Mouse (Mus musculus): Measurements from ENCODE around the gene Gnao1. TPM values are rescaled to one million over a fixed set of nuclear protein-coding genes. Genes with fewer than 3 reads are reported as not detected.

The Gnao1 gene
- polyA plus RNA-seq, 2 experiments from 2014 or later, result 1.0 TPM; not detected in 1

DNA sequence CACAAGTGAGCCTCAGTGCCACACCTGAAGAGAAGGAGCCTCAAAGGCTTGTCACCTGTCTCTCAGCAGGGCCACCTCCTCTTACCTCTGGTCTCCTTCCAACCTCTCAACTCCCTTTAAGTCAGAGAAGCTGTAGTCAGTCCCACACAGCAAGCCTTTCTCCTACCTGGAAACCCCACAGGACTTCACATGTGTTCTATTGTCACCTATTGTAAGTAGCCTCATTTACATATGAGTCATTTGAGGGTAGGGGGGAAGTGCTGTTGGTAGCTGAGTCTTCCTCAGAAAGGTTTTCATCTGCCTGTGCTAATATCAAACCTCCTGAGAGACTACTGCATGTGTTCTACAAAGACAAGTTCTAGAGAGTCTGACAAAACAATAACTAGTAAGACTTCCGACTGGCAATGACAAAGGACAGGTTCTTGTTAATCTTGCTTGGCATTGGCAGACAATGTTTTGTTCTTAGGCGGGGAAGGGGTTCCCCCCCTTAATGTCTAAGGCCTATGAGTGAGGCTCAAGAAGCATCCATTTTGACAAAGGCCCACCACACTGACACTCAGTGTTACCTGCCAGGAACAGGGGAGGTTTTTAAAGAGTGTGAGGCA lies 200.4 kb downstream of the Gnao1 start:
- ATAC-seq, result peak; percentile 47

DNA sequence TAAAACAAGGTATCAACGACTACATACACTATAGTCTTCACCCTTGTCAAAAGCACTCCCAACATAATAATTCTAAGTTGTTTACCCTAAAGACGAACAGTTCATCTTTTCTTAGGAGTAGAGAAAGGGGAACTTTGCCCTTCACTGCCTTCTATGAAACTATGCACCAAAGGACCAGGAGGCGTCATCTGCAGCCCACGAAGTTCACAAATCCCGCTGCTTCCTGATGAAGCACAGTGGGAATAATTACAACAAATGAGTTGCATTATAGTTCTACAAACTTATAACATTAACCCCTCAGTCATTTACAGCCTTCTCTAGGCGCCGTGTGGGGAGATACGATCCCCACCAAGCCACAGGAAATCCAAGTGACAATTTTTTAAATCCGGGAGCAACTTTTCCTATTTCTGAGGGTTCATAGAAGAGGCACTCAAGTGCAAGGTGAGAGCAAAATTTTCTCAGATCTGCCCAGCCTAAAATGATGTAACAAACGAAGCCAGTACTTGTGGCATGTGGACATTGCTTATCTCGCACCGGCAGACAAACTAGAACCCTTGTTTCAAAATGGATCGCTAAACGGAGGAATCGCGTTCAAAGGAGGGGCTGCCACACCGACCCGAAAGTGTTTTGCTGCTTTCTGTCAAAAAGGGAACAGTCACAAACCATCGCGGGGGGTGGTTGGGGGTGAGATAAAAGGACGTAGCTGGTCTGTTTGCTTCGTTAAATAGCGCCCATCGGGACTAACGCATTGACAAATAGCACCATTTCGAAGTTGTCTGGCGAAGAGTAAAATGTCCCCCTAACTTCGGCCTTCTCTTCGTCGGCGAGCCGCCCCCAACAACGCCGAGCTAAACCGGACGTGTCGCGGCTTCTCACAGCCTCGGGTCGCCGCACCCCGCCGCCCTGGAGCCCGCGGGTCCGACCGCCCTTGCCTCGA lies 201.6 kb downstream of the Gnao1 start:
- no peak for ATAC-seq

DNA sequence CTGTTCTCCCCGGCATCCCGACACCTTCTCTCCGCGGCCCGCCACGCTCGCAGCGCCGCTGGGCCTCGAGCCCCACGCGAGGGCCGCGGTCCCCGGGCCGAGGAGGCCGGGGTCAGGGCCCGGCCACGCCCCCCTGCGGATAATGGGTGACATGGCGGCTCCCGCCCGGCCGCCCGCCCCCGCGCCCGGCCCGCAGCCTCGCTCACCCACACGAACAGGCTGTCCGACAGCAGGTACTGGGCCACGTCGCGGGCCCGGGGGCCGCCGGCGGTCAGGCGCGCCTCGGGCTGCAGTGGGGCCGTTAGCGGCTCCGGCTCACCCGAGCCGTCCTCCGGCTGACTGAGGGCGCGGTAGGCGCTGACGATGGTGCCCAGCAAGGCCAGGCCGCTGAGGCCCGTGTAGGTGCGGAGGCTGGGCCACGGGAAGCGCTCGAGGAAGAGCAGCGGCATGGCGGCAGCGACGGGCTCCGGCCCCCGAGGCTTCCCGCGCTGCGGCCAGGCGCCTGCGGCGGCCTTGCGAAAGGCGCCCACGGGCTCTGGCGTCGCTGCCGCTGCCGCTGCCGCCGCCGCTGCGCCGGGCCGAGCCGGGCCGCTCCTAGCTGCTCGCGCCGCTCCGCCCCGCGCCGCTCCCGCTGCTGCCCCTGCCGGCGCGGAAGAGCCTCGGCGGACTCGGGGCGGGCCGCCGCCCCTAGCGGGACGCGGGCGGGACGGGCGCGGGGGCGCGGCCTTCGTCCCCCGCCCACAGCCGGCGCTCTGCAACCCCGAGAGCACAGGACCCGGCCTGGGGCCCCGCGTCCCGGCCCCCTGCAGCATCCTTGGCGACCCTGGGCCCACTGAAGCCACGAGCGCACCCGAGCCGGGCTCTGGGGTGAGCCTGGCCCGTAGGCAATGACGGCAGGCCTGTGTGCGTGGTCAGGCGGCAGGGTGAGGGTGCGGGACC lies 202.5 kb downstream of the Gnao1 start, which contains the start of gene Amfr:
Amfr (minus strand) TSS at position 830 of the 939 bp plus-strand sequence.
- peak; percentile 70 for ATAC-seq

DNA sequence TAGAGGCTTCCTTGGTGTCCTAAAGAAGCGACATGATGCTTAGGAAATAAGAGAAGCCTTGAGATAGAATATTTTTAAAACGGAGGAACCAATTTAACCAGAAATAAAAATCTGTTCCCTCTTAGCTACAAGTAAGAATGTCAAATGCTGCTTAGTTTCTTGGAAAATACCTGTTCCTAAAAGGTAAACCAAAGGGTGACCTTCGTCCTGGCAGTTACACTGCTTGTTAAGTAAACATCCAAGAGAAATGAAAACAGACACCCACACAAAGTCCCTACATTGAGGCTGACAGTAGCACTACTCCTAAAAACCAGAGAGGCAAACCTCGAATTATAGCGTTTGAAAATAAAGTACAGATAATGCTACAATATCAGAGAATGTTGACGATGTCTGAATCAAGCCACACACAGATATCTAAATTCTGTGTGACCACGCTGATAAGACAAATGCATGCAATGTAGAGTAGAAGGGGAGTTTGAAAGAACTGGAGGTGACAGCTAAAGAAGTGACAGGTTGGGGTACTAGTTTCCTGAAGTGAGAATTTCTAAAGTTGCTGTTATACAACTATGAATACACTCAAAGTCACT lies 203.4 kb downstream of the Gnao1 start:
- no peak for ATAC-seq

Other genes with a start within 250 kb of the Gnao1 start
- 10 to 100 TPM; 26.2 to 26.6 TPM for gene Amfr, start 202.9 kb downstream of the Gnao1 start, polyA plus RNA-seq (2017; shearing (Covaris generic))
- 100 to 1,000 TPM in 1 of 2 experiments, 10 to 100 TPM in 1; 93.4 to 113 TPM for gene Nudt21, start 227.1 kb downstream of the Gnao1 start, polyA plus RNA-seq (2017; shearing (Covaris generic))
- gene Ogfod1, start 227.2 kb downstream of the Gnao1 start, polyA plus RNA-seq (2017; shearing (Covaris generic)), result 10 to 100 TPM; 16.5 to 16.6 TPM